Mouse (Mus musculus) 416B (cell line): ENCODE results near the gene Spon2.

Experiments used
- DNase-seq: peaks from one replicate; pipeline ENCODE4 v3.0.0; 2011; ENCODE audit warnings: low read depth

The Spon2 gene

GRCm38 (mm10) chr5:33218081-33218480 lies at the start of gene Spon2:
TSS of gene Spon2 (minus strand) at chr5:33218455.
- no peak for DNase-seq

GRCm38 (mm10) chr5:33254416-33254815 lies 36.2 kb upstream of the Spon2 start:
- no peak for DNase-seq

- no peak for DNase-seq
Observed at GRCm38 (mm10) chr5:33248186-33248585, 29.9 kb upstream of the Spon2 start.

GRCm38 (mm10) chr5:33247387-33247786 lies 29.1 kb upstream of the Spon2 start:
- DNase-seq = no peak

GRCm38 (mm10) chr5:33245701-33246100 lies 27.4 kb upstream of the Spon2 start:
- no peak for DNase-seq

GRCm38 (mm10) chr5:33244377-33244920 lies 26.2 kb upstream of the Spon2 start:
- no peak for DNase-seq

- no peak for DNase-seq
Observed at GRCm38 (mm10) chr5:33239934-33240333, 21.7 kb upstream of the Spon2 start.

- DNase-seq = no peak
Observed at GRCm38 (mm10) chr5:33239111-33239714, 21.0 kb upstream of the Spon2 start.

- DNase-seq = no peak
Observed at GRCm38 (mm10) chr5:33238256-33238645, 20.0 kb upstream of the Spon2 start.

GRCm38 (mm10) chr5:33237600-33238255 lies 19.5 kb upstream of the Spon2 start:
- no peak for DNase-seq

- DNase-seq = no peak
Observed at GRCm38 (mm10) chr5:33234391-33235031, 16.3 kb upstream of the Spon2 start.

GRCm38 (mm10) chr5:33232791-33233190 lies 14.5 kb upstream of the Spon2 start:
- no peak for DNase-seq

- no peak for DNase-seq
Observed at GRCm38 (mm10) chr5:33230285-33230684, 12.0 kb upstream of the Spon2 start.

GRCm38 (mm10) chr5:33228428-33228827 lies 10.2 kb upstream of the Spon2 start:
- DNase-seq = no peak

- DNase-seq = no peak
Observed at GRCm38 (mm10) chr5:33225673-33226072, 7.4 kb upstream of the Spon2 start.

GRCm38 (mm10) chr5:33224491-33224890 lies 6.2 kb upstream of the Spon2 start:
- no peak for DNase-seq

GRCm38 (mm10) chr5:33222841-33223744 lies 4.8 kb upstream of the Spon2 start:
- DNase-seq = no peak

- no peak for DNase-seq
Observed at GRCm38 (mm10) chr5:33222389-33222788, 4.1 kb upstream of the Spon2 start.

GRCm38 (mm10) chr5:33220350-33221044 lies 2.2 kb upstream of the Spon2 start:
- no peak for DNase-seq

- DNase-seq = no peak
Observed at GRCm38 (mm10) chr5:33219831-33220230, 1.6 kb upstream of the Spon2 start.

GRCm38 (mm10) chr5:33218746-33219449 lies 643 bp upstream of the Spon2 start:
- DNase-seq = no peak
